Mouse (Mus musculus) heart, adult 2 months (tissue): ENCODE measurements at regions not wholly inside any gene's neighbourhood (a gene's known extent, or its start where the extent isn't known, plus 50 kb on each side); places are given as distances from the start of the nearest gene placed in this dataset.

ENCODE experiments used
- DNase-seq, 2 experiments: peaks; one replicate each; pipeline ENCODE4 v3.0.0; 2021
- H3K27ac ChIP-seq: fragments of 200-600 bp; 2 replicates; pipeline ENCODE4 v1.8.1; 2022
- H3K27me3 ChIP-seq: fragments of 200-500 bp; 2 replicates; pipeline ENCODE4 v1.6.1; 2012; ENCODE audit warnings: mild to moderate bottlenecking, low read length, inconsistent platforms, mixed read lengths; ENCODE audit not compliant: control insufficient read depth, insufficient read depth
- H3K36me3 ChIP-seq: fragments of 200-500 bp; 2 replicates; pipeline ENCODE4 v1.6.1; 2012; ENCODE audit warnings: low read length, inconsistent platforms; ENCODE audit not compliant: control insufficient read depth, insufficient read depth
- H3K4me1 ChIP-seq: fragments of 200-500 bp; 2 replicates; pipeline ENCODE4 v1.6.1; 2011; ENCODE audit warnings: low read length; ENCODE audit not compliant: control insufficient read depth, insufficient read depth
- H3K4me3 ChIP-seq: fragments of 200-600 bp; 2 replicates; pipeline ENCODE4 v1.8.1; 2022
- H3K79me2 ChIP-seq: fragments of 200-500 bp; replicated peaks from 2 replicates; pipeline ENCODE4 v1.6.1; 2012; ENCODE audit warnings: mild to moderate bottlenecking, inconsistent platforms, low read length, moderate library complexity, mixed read lengths; ENCODE audit not compliant: control insufficient read depth, insufficient read depth
- H3K9ac ChIP-seq: fragments of 200-500 bp; 2 replicates; pipeline ENCODE4 v1.6.1; 2012; ENCODE audit warnings: low read depth, mild to moderate bottlenecking, control low read depth, inconsistent platforms, low read length, mixed read lengths
- CTCF ChIP-seq: fragments of 200-600 bp; IDR thresholded peaks from 2 replicates; pipeline ENCODE4 v1.8.1; 2022; ENCODE audit warnings: antibody characterized with exemption, mild to moderate bottlenecking, moderate library complexity
- EP300 ChIP-seq: fragments of 200-500 bp; IDR thresholded peaks from 2 replicates; pipeline ENCODE4 v1.6.1; 2011; ENCODE audit warnings: low read depth, low read length, control low read depth; ENCODE audit not compliant: insufficient read depth
- POLR2A ChIP-seq: fragments of 200-500 bp; IDR thresholded peaks from 2 replicates; pipeline ENCODE4 v1.6.1; 2011; ENCODE audit warnings: mild to moderate bottlenecking, low read depth, low read length, control low read depth; ENCODE audit not compliant: insufficient read depth
- WGBS: fragments of 180-500 bp; shearing (Covaris S2); methylation state at CpG from one replicate; pipeline ENCODE4 v1.1.7; 2018; 5-methylcytosine and 5-hydroxymethylcytosine counted together
- intact Hi-C: fragments of 180-260 bp; cut with DNase I; formaldehyde crosslinking; loops from one replicate; pipeline ENCODE4 v1.15.1; 2025

GRCm38 (mm10) chr17:4424451-4425168, 569.5 kb upstream of the Arid1b start:
- Histone ChIP-seq H3K4me1 (no peaks in the 10 kb centered on the region), H3K36me3 (no peaks in the 10 kb centered on the region), H3K79me2 (no peaks in the 10 kb centered on the region), H3K27me3 (no peaks in the 10 kb centered on the region), H3K27ac (no peak overlapping the region), H3K9ac (no peak overlapping the region), H3K4me3 (no peak overlapping the region)
- TF ChIP-seq CTCF: no peak
- no peak for TF ChIP-seq POLR2A
- TF ChIP-seq EP300: no peak
- intact Hi-C loops: no loop called here
- no peak for DNase-seq
- 42% methylated on average over 6 of the region's 6 CpGs for WGBS

GRCm38 (mm10) chr17:4425342-4425741, 568.8 kb upstream of the Arid1b start:
- 44% methylated on average over 2 of the region's 2 CpGs for WGBS
- no peak for DNase-seq
- intact Hi-C loops: no loop called here
- no peaks in the 10 kb centered on the region for H3K36me3 ChIP-seq
- H3K79me2 ChIP-seq: no peaks in the 10 kb centered on the region
- H3K9ac ChIP-seq: no peak overlapping the region
- no peaks in the 10 kb centered on the region for H3K4me1 ChIP-seq
- H3K27ac ChIP-seq: no peak overlapping the region
- TF ChIP-seq EP300 (no peak), CTCF (no peak), POLR2A (no peak)
- no peak overlapping the region for H3K4me3 ChIP-seq
- no peaks in the 10 kb centered on the region for H3K27me3 ChIP-seq

GRCm38 (mm10) chr17:4429036-4429435, 565.1 kb upstream of the Arid1b start:
- intact Hi-C loops: no loop called here

GRCm38 (mm10) chr17:4445606-4446005, 548.5 kb upstream of the Arid1b start:
- DNase-seq: no peak

More at GRCm38 (mm10) chr17:4429036-4429435, 565.1 kb upstream of the Arid1b start:
- Histone ChIP-seq H3K4me1 (no peaks in the 10 kb centered on the region), H3K4me3 (no peak overlapping the region), H3K27me3 (no peaks in the 10 kb centered on the region), H3K79me2 (no peaks in the 10 kb centered on the region), H3K36me3 (no peaks in the 10 kb centered on the region), H3K9ac (no peak overlapping the region), H3K27ac (no peak overlapping the region)
- 59% methylated on average over 2 of the region's 2 CpGs for WGBS
- no peak for DNase-seq
- TF ChIP-seq EP300 (no peak), CTCF (no peak), POLR2A (no peak)

GRCm38 (mm10) chr17:4457491-4457890, 536.6 kb upstream of the Arid1b start:
- TF ChIP-seq CTCF (no peak), EP300 (no peak), POLR2A (no peak)
- Histone ChIP-seq H3K36me3 (no peaks in the 10 kb centered on the region), H3K9ac (no peak overlapping the region), H3K27ac (no peak overlapping the region), H3K4me1 (no peaks in the 10 kb centered on the region), H3K27me3 (no peaks in the 10 kb centered on the region), H3K79me2 (no peaks in the 10 kb centered on the region), H3K4me3 (no peak overlapping the region)
- intact Hi-C loops: no loop called here
- no peak for DNase-seq
- 54% methylated on average over 1 of the region's 1 CpGs for WGBS

More at GRCm38 (mm10) chr17:4445606-4446005, 548.5 kb upstream of the Arid1b start:
- Histone ChIP-seq H3K27ac (no peak overlapping the region), H3K9ac (no peak overlapping the region), H3K27me3 (no peaks in the 10 kb centered on the region), H3K36me3 (no peaks in the 10 kb centered on the region), H3K79me2 (no peaks in the 10 kb centered on the region), H3K4me1 (no peaks in the 10 kb centered on the region), H3K4me3 (no peak overlapping the region)
- intact Hi-C loops: no loop called here
- WGBS: 93% methylated on average over 1 of the region's 1 CpGs
- no peak for TF ChIP-seq CTCF
- no peak for TF ChIP-seq POLR2A
- TF ChIP-seq EP300: no peak

- TF ChIP-seq CTCF (no peak), EP300 (no peak), POLR2A (no peak)
- H3K79me2 ChIP-seq: no peaks in the 10 kb centered on the region
- intact Hi-C loops: no loop called here
- no peaks in the 10 kb centered on the region for H3K36me3 ChIP-seq
- no peak overlapping the region for H3K27ac ChIP-seq
- no peaks in the 10 kb centered on the region for H3K27me3 ChIP-seq
- no peak overlapping the region for H3K4me3 ChIP-seq
- H3K4me1 ChIP-seq: no peaks in the 10 kb centered on the region
- DNase-seq: no peak
- 74% methylated on average over 2 of the region's 2 CpGs for WGBS
- no peak overlapping the region for H3K9ac ChIP-seq
These were observed 532.6 kb upstream of the Arid1b start for GRCm38 (mm10) chr17:4461541-4461940.
